Mouse (Mus musculus) liver, postnatal 0 days (tissue): ENCODE measurements around the gene Bckdhb. TPM values are rescaled to one million over a fixed set of nuclear protein-coding genes. Genes with fewer than 3 reads are reported as not detected.
"Not testable (repeated sequence)": the region's sequence is repeated elsewhere in the genome, so short reads cannot be mapped to it uniquely, and the experiment has no call there.

ENCODE experiments used
- ATAC-seq: fragments of 200-750 bp; cut with Nextera tagmentation; 2 replicates; pipeline ENCODE4 v1.8.0; 2017; ENCODE audit warnings: mild to moderate bottlenecking, moderate library complexity
- DNase-seq: peaks from one replicate; pipeline ENCODE4 v3.0.0-alpha.2; 2016
- H3K27ac ChIP-seq: fragments of 300-500 bp; sonication (generic); 2 replicates; pipeline ENCODE4 v1.5.1; 2014; ENCODE audit warnings: antibody characterized with exemption, moderate library complexity, mild to moderate bottlenecking, low read depth
- H3K27me3 ChIP-seq: fragments of 300-500 bp; sonication (generic); 2 replicates; pipeline ENCODE4 v1.6.1; 2014; ENCODE audit warnings: low read length, control low read depth, mixed read lengths; ENCODE audit not compliant: insufficient read depth
- H3K36me3 ChIP-seq: fragments of 300-500 bp; sonication (generic); replicated peaks from 2 replicates; pipeline ENCODE4 v1.6.1; 2014; ENCODE audit warnings: mild to moderate bottlenecking, control low read depth, low read length, moderate library complexity, mixed read lengths; ENCODE audit not compliant: insufficient read depth
- H3K4me1 ChIP-seq: fragments of 300-500 bp; sonication (generic); 2 replicates; pipeline ENCODE4 v1.6.1; 2014; ENCODE audit warnings: antibody characterized with exemption, mild to moderate bottlenecking, control low read depth; ENCODE audit not compliant: insufficient read depth
- H3K4me2 ChIP-seq: fragments of 300-500 bp; sonication (generic); 2 replicates; pipeline ENCODE4 v1.6.1; 2014; ENCODE audit warnings: low read depth, mild to moderate bottlenecking, low read length, moderate library complexity, mixed read lengths
- H3K4me3 ChIP-seq: fragments of 300-500 bp; sonication (generic); 2 replicates; pipeline ENCODE4 v1.5.1; 2014; ENCODE audit warnings: low read depth, low read length
- H3K9ac ChIP-seq: fragments of 300-500 bp; sonication (generic); replicated peaks from 2 replicates; pipeline ENCODE4 v1.6.1; 2014; ENCODE audit warnings: mild to moderate bottlenecking, moderate library complexity
- H3K9me3 ChIP-seq: fragments of 300-500 bp; sonication (generic); 2 replicates; pipeline ENCODE4 v1.6.1; 2016; ENCODE audit warnings: mild to moderate bottlenecking, control low read depth, low read length, mixed read lengths
- CTCF ChIP-seq: sonication (generic); IDR thresholded peaks from 2 replicates; pipeline ENCODE4 v1.5.1; 2016; ENCODE audit warnings: antibody characterized with exemption, low read depth
- EP300 ChIP-seq: IDR thresholded peaks from 2 replicates; pipeline ENCODE4 v1.6.1; 2016; ENCODE audit warnings: antibody characterized with exemption, low read depth, mild to moderate bottlenecking
- WGBS: fragments of 180-500 bp; shearing (Covaris S2); extraction: QIAGEN DNeasy Blood & Tissue Kit; methylation state at CpG from one replicate; pipeline ENCODE4 v1.1.7; 2014; ENCODE audit not compliant: insufficient replicate concordance; 5-methylcytosine and 5-hydroxymethylcytosine counted together
- polyA plus RNA-seq: library from polyadenylated mRNA; unstranded; fragments of >200 nt; fragmentation: Nextera tagmentation; extraction: Ambion mirVana; gene quantifications from 2 replicates; pipeline ENCODE4 v1.2.1, GENCODE M21; 2015

The Bckdhb gene
- polyA plus RNA-seq, 1 experiment from 2014 or later, result 123 TPM

DNA sequence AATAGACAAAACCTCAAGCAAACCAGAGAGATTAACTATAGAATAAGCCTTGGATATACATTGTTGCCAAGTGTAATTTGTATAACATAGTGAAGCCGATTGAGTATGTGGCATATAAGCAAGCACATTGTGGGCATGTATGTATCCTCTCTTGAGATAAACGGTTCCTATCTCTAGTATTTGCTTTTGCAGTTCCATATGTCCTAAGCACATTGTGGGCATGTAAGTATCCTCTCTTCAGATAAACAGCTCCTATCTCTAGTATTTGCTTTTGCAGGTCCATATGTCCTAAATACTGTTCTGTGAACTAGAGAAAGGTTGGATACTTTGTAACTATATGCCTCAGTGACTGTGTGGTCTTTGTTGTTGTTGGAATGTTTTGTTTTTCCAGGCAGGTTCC, 48.5 kb downstream of the Bckdhb start:
- no peak for TF ChIP-seq CTCF
- TF ChIP-seq EP300, result no peak
- WGBS, result 57% methylated on average over 2 of the region's 2 CpGs
- Histone ChIP-seq H3K4me2 (no peak overlapping the region), H3K27me3 (no peaks in the 10 kb centered on the region), H3K4me1 (no peaks in the 10 kb centered on the region), H3K9ac (no peak overlapping the region), H3K9me3 (no peaks in the 10 kb centered on the region), H3K36me3 (no peaks in the 10 kb centered on the region), H3K27ac (no peak overlapping the region), H3K4me3 (no peak overlapping the region)
- DNase-seq (no peak), ATAC-seq (peak; percentile 40; the same call in 1 of the 2 replicates)

DNA sequence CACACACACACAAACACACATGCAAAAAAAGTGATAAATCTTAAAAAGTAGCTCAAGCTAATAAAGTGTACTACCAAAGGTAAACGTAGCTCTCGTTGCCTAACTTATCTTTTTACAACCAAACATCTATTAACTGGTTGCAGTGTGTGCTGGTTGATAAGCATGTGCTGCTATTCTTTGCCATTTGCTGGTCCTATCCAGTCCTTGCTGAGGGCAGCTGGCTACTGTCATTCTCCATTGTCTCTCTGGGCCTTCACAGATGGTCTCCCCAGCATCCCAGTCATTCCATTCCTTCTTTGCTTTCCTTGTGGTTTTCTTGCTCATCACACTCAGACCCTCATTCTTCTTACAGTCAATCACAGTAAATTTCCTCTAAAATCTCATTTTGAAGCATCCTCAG, 50.9 kb downstream of the Bckdhb start:
- Histone ChIP-seq H3K9ac (no peak overlapping the region), H3K27me3 (no peaks in the 10 kb centered on the region), H3K27ac (no peak overlapping the region), H3K9me3 (no peaks in the 10 kb centered on the region), H3K4me3 (no peak overlapping the region), H3K36me3 (no peaks in the 10 kb centered on the region), H3K4me1 (no peaks in the 10 kb centered on the region), H3K4me2 (no peak overlapping the region)
- DNase-seq, result no peak
- ATAC-seq, result no peak
- TF ChIP-seq CTCF, result no peak
- no peak for TF ChIP-seq EP300
- 64% methylated on average over 2 of the region's 2 CpGs for WGBS

DNA sequence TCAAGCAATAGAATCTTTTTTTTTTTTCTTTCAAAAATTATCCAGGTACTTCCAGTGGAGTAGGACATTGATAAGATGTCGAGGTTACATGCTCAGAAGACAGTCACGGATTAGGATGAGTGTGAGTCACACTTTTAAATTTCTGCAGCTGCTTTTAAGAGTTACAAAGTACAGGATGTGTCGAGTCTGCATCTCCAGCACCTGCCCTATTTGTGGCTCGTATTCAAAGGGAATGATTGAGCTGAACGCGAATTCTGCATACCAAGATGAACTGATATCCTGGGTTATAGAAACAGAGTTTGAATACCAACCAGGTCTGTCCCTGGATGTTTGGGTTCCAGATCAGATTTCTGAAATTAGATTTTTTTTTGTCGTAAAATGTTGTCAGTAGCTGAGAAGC, 56.3 kb downstream of the Bckdhb start:
- Histone ChIP-seq H3K36me3 (no peaks in the 10 kb centered on the region), H3K27ac (no peak overlapping the region), H3K4me3 (no peak overlapping the region), H3K4me2 (no peak overlapping the region), H3K27me3 (no peaks in the 10 kb centered on the region), H3K9ac (no peak overlapping the region), H3K9me3 (peaks cover 3% of the 10 kb centered on the region; the same call in 1 of the 2 replicates), H3K4me1 (no peaks in the 10 kb centered on the region)
- 74% methylated on average over 7 of the region's 7 CpGs for WGBS
- ATAC-seq (no peak), DNase-seq (no peak)
- TF ChIP-seq EP300 (no peak), CTCF (no peak)

DNA sequence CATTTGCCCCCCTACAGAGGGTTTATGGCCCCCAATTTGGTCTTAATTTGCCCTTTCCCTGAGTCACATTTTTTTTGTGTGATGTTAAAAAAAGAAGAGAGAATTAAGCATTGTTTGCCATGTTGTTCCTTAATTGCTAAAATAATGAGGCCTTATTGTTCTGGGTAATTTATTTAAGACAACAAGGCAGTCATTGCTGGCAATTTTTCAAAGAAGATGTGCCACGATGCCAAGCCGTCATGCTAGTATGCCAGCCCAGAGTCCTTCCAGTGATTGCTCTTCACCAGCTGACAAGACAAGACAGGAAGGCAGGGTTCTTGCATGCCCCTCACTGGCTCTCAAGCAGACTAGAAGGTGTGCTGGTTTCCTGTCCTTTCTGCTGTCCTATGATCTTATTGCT, 84.0 kb downstream of the Bckdhb start:
- Histone ChIP-seq H3K9ac (no peak overlapping the region), H3K9me3 (no peaks in the 10 kb centered on the region), H3K4me2 (no peak overlapping the region), H3K4me1 (no peaks in the 10 kb centered on the region), H3K4me3 (no peak overlapping the region), H3K27me3 (no peaks in the 10 kb centered on the region), H3K36me3 (no peaks in the 10 kb centered on the region; the same call in 1 of the 2 replicates), H3K27ac (no peak overlapping the region)
- 88% methylated on average over 2 of the region's 2 CpGs for WGBS
- no peak for TF ChIP-seq CTCF
- no peak for TF ChIP-seq EP300
- ATAC-seq, result no peak
- DNase-seq, result no peak

DNA sequence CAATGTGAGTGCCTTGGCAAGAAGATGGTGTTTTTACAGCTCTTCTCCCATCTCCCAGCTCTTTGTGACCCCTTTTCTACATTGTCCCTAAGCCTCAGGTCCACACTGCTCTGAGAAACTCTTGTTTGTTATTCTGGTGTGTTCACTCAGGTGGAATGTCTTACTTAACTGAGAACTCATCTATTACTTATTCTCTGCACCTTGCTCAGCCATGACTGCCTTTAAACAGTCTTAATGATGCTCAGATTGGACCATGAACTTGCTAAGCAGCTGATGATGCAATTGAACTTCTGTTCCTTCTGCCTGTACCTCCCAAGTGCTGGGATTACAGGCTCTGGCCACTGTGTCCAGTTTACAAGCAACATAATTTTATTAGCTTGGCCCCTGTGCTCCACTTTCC, 86.2 kb downstream of the Bckdhb start:
- Histone ChIP-seq H3K27ac (no peak overlapping the region), H3K4me3 (no peak overlapping the region), H3K9ac (no peak overlapping the region), H3K9me3 (no peaks in the 10 kb centered on the region), H3K27me3 (no peaks in the 10 kb centered on the region), H3K4me2 (no peak overlapping the region), H3K4me1 (no peaks in the 10 kb centered on the region), H3K36me3 (no peaks in the 10 kb centered on the region; the same call in 1 of the 2 replicates)
- ATAC-seq, result no peak
- no peak for DNase-seq
- TF ChIP-seq EP300, result no peak
- no peak for TF ChIP-seq CTCF

DNA sequence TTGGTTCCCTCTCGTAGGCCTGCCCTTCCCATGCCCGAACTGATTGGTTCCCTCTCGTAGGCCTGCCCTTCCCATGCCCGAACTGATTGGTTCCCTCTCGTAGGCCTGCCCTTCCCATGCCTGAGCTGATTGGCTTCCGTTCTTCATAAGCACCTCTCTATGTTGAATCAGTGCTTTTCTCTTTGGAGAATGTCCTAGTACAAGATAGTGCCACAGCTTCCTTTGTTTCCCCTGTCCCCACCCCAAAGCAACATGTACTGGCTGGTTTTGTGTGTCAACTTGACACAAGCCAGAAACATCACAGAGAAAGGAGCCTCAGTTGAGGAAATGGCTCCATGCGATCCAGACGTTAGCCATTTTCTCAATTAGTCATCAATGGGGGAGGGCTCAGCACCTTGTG, 93.2 kb downstream of the Bckdhb start:
- H3K36me3 ChIP-seq, H3K9me3 ChIP-seq, H3K9ac ChIP-seq, H3K4me2 ChIP-seq, H3K4me1 ChIP-seq, H3K27ac ChIP-seq, H3K4me3 ChIP-seq, ATAC-seq, H3K27me3 ChIP-seq, DNase-seq: not testable (repeated sequence)
- 81% methylated on average over 8 of the region's 8 CpGs for WGBS

DNA sequence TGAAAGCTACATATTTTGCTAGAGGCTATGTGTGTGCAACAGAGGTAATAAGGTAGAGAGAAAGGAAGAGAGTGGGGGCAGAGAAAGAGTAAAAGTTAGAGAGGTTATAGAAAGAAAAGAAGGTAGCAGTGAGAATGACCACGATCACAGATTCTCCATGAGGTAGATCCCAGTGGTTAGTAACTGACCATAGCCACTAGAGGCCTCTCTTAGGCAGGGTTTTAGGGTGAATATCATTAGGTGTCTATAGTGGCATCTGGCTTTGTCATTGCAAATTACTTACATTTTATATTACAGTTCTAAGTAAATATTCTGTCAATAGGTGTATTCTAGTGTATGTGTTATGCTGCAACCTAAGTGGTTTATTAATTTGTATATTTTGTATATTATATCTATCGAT, 94.7 kb downstream of the Bckdhb start:
- Histone ChIP-seq H3K27ac (no peak overlapping the region), H3K4me2 (no peak overlapping the region), H3K4me1 (no peaks in the 10 kb centered on the region), H3K27me3 (no peaks in the 10 kb centered on the region), H3K36me3 (no peaks in the 10 kb centered on the region; the same call in 1 of the 2 replicates), H3K9me3 (no peaks in the 10 kb centered on the region), H3K4me3 (no peak overlapping the region), H3K9ac (no peak overlapping the region)
- WGBS, result 65% methylated on average over 2 of the region's 2 CpGs
- no peak for DNase-seq
- no peak for ATAC-seq
- TF ChIP-seq EP300, result no peak
- TF ChIP-seq CTCF, result peak; percentile 66
